Mouse (Mus musculus) erythroblast, embryonic 14.5 days (primary cell): ENCODE results near the gene Phrf1.

Source experiments
- GATA1 ChIP-seq: IDR thresholded peaks from 2 replicates; pipeline ENCODE4 v1.6.1; 2012; ENCODE audit warnings: low read length, inconsistent platforms, mixed read lengths
- TAL1 ChIP-seq: IDR thresholded peaks from 3 replicates; pipeline ENCODE4 v1.6.1; 2012; ENCODE audit warnings: low read length, inconsistent platforms, mixed read lengths

GRCm38 (mm10) chr7:141217343-141218013 lies 11.1 kb upstream of the Phrf1 start:
- TF ChIP-seq GATA1, result no peak
- TF ChIP-seq TAL1, result no peak
